Mouse (Mus musculus) common myeloid progenitor, adult 5-6 weeks (primary cell): ENCODE data around the gene Gm20662. TPM values are rescaled to one million over a fixed set of nuclear protein-coding genes. Genes with fewer than 3 reads are reported as not detected.

ENCODE experiments used
- ATAC-seq: replicated peaks from 2 replicates; pipeline ENCODE4 v1.8.0; 2016; ENCODE audit warnings: low read depth, mild to moderate bottlenecking, moderate TSS enrichment, inconsistent platforms; ENCODE audit not compliant: poor library complexity, severe bottlenecking
- total RNA-seq: library from RNA; stranded (forward); fragments of 200-1000, 187-1606 nt; gene quantifications from 2 replicates; pipeline ENCODE4 v1.2.3, GENCODE M21; 2017

The Gm20662 gene
- total RNA-seq, 1 experiment from 2014 or later = not detected

DNA sequence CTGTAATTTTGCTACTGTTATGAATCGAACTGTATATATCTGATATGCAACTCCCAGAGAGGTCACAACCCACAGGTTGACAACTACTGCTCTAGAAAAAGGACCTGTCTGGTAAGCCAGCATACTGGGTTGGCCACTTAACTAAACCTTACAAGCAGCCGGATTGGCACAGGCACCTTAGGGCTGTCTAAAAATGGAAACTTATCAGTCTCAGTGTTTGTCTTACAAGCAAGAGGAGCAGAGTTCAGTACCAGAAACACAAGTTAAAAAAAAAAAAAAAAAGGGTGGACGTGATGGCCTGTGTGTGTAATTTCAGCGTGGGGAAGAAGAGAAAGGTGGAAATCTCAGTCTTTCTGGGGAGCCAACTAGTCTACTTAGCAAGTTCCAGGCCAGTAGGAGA lies 75.7 kb downstream of the Gm20662 start:
- no peak for ATAC-seq

DNA sequence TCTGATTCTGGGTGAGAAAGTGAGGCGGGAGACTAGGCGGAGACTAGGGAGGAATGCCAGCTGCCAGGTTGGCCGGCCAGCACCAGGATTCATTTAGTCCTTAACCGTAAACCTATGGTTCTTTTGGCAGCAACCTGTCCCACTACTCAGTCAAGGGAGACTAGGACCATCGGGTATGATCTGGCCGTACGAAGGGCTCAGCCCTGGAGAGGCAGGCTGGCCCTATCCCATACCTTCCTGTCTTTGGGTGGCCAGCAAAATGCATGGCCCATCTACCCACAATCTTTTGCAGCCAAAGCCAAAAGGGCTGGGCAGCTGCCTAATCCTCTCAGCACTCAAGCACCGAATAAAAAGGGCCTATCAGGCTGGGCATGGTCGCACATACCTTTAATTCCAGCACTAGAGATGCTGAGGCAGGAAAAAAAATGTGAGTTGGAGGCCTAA lies 76.4 kb downstream of the Gm20662 start:
- ATAC-seq = no peak

DNA sequence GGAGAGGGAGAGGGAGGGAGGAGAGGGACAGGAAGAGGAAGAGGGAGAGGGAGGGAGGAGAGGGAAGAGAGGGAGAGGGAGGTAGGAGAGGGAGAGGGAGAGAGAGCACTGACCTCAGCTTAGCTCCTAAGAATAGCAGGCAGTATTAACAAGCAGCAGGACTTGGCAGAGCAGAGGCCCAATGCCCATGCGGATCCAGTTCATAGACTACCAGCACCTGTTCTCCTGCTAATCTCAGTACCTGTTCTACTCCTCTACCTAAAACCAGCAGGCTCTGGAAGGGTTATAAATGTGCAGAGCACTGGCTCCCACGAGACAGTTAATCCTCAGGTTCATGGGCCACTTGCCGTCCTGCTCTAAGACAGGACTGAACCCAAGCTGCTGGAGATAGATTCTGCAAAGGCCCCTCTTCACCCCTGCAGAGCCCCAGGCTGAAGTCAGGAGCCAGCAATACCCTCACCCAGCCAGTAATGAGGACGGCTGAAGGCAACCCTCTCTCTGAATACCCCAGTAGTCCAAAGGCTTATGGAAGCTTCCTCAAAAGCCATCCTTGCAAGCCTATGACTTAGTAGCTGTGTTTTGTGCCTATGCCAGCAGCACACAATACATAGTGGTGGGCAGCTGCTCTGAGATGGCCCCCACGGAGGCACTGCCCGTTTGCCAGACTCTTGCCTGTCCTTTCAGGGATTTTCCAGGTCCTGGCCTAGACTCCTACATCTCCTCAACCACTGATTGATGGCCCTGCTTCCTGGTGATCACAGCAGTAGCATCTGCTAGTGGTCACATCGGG lies 77.2 kb downstream of the Gm20662 start:
- ATAC-seq = no peak

DNA sequence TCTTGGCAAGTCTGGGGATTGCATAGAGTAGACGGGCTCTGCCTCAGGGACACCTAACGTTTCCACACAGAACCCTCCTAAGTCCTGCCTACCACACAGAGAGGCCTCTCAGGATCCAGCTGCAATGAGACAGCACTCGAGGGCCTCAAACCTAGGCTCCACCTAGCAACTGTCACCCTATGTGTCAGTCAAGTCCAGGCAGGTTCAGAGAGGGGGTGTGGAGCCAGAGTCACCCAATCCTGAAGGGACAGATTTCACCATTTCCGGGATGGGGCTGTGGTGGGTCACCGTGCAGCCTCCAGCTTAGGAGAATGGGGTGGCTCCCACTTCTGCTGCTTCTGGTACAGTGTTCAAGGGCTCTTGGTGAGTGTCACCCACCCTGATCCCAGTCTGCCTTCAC lies 84.0 kb downstream of the Gm20662 start, which contains the start of gene Mst1:
Gene Mst1 (plus strand): TSS at position 269 of the 400 bp plus-strand sequence.
- ATAC-seq = no peak

DNA sequence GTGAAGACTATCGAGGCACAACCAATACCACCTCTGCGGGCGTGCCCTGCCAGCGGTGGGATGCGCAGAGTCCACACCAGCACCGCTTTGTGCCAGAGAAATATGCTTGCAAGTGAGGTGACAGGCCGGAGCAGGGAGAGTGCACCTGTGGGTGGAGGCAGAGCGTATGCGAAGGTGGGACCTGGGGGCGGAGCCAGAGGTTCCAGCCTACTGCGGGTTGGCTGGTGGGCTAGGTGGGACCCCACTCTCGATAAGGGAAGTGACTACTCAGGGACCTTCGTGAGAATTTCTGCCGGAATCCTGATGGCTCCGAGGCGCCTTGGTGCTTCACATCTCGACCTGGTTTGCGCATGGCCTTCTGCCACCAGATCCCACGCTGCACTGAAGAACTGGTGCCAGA lies 86.4 kb downstream of the Gm20662 start:
- no peak for ATAC-seq

DNA sequence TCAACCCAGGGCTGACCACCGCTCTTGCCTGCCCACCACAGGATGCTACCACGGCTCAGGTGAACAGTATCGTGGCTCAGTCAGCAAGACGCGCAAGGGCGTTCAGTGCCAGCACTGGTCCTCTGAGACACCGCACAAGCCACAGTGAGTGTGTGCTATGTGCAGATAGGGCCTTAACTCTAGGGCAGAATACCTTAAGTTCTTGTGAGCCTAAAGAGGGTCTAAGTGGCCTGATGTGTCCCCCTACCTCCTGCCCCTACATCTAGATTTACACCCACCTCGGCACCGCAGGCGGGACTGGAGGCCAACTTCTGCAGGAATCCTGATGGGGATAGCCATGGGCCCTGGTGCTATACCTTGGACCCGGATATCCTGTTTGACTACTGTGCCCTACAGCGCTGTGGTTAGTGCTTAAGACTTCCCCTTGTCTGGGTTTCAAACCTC lies 86.9 kb downstream of the Gm20662 start, which contains the start of gene Rnf123:
Gene Rnf123 (minus strand): TSS at position 359 of the 444 bp plus-strand sequence.
- ATAC-seq = peak; percentile 45

DNA sequence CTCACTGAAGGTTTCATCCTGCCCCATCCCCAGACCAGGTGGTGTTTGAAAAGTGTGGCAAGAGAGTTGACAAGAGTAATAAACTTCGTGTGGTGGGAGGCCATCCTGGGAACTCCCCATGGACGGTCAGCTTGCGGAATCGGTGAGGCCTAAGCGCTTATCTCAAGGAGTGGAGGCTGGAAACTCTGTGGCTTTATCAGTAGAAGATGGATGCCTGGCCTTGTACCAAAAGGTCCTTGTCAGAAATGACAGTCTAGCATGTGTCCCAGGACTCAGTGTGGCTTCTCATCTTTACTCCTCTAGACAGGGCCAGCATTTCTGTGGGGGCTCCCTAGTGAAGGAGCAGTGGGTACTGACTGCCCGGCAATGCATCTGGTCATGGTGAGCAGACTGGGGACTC lies 87.4 kb downstream of the Gm20662 start:
- no peak for ATAC-seq

DNA sequence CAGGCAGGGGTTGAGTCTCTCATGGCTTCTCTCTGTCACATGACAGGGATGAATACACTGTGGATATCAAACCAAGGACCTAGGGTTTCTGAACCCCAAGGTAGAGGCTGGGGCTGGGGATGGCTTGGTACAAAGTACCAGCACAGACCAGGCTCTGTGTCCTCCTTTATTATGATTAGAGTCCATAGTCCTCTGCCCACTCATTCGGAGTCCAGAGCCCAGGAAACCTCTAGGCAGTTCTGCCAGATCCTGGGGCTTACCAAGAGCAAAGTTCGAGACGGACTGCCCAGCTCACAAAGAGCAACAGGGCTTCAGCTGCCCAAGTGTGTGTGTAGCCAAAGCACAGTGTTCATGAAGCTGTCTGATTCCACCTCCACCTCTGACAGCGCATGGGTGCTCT lies 89.1 kb downstream of the Gm20662 start:
- ATAC-seq = no peak

DNA sequence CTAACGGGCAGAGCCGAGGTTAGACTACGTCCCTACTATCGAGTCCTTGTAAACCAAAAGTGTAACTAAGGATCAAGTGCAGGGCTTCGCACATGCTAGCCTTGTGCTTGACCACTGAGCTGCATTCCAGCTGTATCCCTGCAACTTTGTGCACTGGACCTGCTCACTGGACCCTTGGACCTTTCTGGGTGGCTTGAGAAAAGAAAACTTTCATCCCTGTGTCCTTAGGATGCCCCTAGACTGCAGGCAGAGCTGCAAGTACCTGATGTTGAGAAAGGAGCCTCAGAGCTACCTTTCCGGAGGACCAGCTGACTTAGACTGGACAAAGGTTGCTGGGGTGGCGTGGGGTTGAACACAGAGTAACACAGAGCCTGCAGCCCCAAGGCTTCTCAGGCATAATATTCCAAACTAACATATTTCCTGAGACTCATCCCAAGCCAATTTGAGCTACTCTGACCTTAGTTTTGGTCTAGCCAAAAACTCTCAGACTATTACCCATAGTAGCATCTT lies 94.5 kb downstream of the Gm20662 start:
- ATAC-seq = no peak

DNA sequence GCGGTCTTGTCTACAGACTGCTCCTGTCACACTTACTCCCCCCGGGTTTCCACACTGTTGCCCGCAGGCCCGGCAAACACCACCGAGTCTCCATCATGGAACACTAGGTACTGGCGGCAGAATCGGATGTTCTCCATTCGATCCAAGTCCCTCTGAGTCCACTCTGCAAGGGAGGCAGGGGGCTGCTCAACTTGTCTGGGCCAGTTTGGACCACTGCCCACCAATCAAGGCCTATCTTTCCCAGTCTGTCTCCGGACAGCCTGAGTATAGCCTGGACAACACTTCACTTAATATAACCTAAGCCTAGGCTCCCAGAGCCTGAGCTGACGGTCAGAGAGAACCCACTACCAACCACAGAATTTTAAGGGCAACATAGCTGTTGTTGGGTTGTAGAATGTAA lies 97.4 kb downstream of the Gm20662 start:
- ATAC-seq = no peak

DNA sequence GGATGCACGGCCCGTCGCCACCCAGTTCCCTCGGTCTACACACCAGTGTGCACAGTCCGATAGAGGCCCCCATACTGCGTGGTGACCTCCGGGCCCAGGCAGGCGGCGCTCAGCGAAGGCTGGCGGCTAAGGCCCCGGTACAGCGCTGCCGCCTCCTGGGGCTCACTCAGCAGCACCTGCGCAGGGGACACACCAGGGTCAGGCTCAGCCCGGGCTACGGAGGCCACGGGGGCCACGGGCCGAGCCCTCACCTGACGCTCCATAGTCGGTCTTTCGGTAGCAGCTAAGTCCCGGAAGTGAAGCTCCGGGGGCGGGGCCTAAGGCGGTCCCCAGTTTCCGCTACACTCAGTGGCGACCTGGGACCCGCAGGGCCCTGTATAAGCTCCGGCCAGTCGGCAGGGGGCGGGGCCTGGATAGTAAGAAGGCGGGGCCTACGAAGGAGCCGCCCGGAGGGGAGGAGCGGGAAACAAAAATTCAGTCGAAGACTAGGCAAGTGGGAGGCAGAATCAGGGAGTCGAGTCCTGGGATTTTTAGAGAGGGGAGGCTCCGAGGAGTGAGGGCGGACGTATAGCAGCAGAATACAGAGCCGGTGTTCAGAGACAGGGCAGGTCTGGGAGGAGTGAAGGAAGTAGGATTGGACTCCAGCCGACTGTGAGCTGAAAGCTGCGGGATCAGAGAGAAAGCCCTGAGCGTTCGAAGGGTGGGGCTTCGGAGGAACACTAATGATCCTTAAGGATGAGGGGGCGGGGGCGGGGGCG lies 98.2 kb downstream of the Gm20662 start, which contains the start of gene Apeh:
Gene Apeh (minus strand): TSS at position 423 of the 758 bp plus-strand sequence.
- peak; percentile 79 for ATAC-seq

Other genes starting within 250 kb of the Gm20662 start
- gene Rbm5, start 225.4 kb upstream of the Gm20662 start, total RNA-seq = 188 and 222 TPM in 2 replicates
- gene Rbm6, start 123.1 kb upstream of the Gm20662 start, total RNA-seq = 173 and 180 TPM in 2 replicates
- 11.1 and 16.3 TPM in 2 replicates for gene Mon1a, start 108.2 kb upstream of the Gm20662 start, total RNA-seq
- gene Mst1r, start 89.5 kb upstream of the Gm20662 start, total RNA-seq = 0.41 TPM in 1 of 2 replicates, not detected in the other
- gene Actl11, start 67.9 kb upstream of the Gm20662 start, total RNA-seq = not detected in 2 replicates
- 0.32 TPM in 1 of 2 replicates, not detected in the other for gene Camkv, start 60.7 kb upstream of the Gm20662 start, total RNA-seq
- 12.8 and 23.2 TPM in 2 replicates for gene Traip, start 46.2 kb upstream of the Gm20662 start, total RNA-seq
- 42.5 and 52.7 TPM in 2 replicates for gene Uba7, start 20.8 kb upstream of the Gm20662 start, total RNA-seq
- gene Gm20661, start 13.3 kb upstream of the Gm20662 start, total RNA-seq = not detected in 2 replicates
- 38.5 and 45.8 TPM in 2 replicates for gene Inka1, start 10.5 kb upstream of the Gm20662 start, total RNA-seq
- 0.18 TPM in 1 of 2 replicates, not detected in the other for gene Cdhr4, start 3.9 kb upstream of the Gm20662 start, total RNA-seq
- gene Ip6k1, start 6.2 kb downstream of the Gm20662 start, total RNA-seq = 29.5 and 169 TPM in 2 replicates
- 10.7 and 13.0 TPM in 2 replicates for gene Gmppb, start 52.9 kb downstream of the Gm20662 start, total RNA-seq
- gene Amigo3, start 56.8 kb downstream of the Gm20662 start, total RNA-seq = 0.49 and 3.3 TPM in 2 replicates
- gene Mst1, start 84.1 kb downstream of the Gm20662 start, total RNA-seq = not detected in 2 replicates
- gene Rnf123, start 87.0 kb downstream of the Gm20662 start, total RNA-seq = 25.7 and 26.2 TPM in 2 replicates
- 60.8 and 79.3 TPM in 2 replicates for gene Apeh, start 98.3 kb downstream of the Gm20662 start, total RNA-seq
- gene Bsn, start 194.0 kb downstream of the Gm20662 start, total RNA-seq = 3.5 and 4.0 TPM in 2 replicates